Mouse (Mus musculus) heart, adult 2 months (tissue): Measurements from ENCODE around the gene Nexn.

ENCODE experiments used
- CTCF ChIP-seq: fragments of 200-600 bp; IDR thresholded peaks from 2 replicates; pipeline ENCODE4 v1.8.1; 2022; ENCODE audit warnings: antibody characterized with exemption, mild to moderate bottlenecking, moderate library complexity
- POLR2A ChIP-seq: fragments of 200-500 bp; IDR thresholded peaks from 2 replicates; pipeline ENCODE4 v1.6.1; 2011; ENCODE audit warnings: mild to moderate bottlenecking, low read depth, low read length, control low read depth; ENCODE audit not compliant: insufficient read depth

- TF ChIP-seq CTCF, result no peak
- TF ChIP-seq POLR2A, result no peak
Observed at GRCm38 (mm10) chr3:152225906-152226305, 40.2 kb downstream of the Nexn start.
